Mouse (Mus musculus) layer of hippocampus, postnatal 14 days (tissue): ENCODE results near the gene Uap1l1. TPM values are rescaled to one million over a fixed set of nuclear protein-coding genes. Genes with fewer than 3 reads are reported as not detected.

Experiments used
- DNase-seq, 2 experiments: peaks; one replicate each; pipeline ENCODE4 v3.0.0; 2021 to 2022; ENCODE audit warnings: low spot score in 2 of 2, mixed read lengths in 1 of 2
- total RNA-seq, 2 experiments: library from RNA; stranded (reverse); gene quantifications; 2 replicates each; pipeline ENCODE4 v1.2.3; 2021

The Uap1l1 gene
- total RNA-seq, 2 experiments from 2014 or later = 9.2 to 11.8 TPM

GRCm38 (mm10) chr2:25371764-25372643, 6.5 kb upstream of the Uap1l1 start, which contains the start of gene Sapcd2:
Gene Sapcd2, plus strand, starts transcription at chr2:25372321.
- peak; percentile 83 to 92 for DNase-seq

- no peak for DNase-seq
These were observed 4.5 kb upstream of the Uap1l1 start for GRCm38 (mm10) chr2:25369996-25370395.

- DNase-seq = no peak
These were observed 756 bp downstream of the Uap1l1 start for GRCm38 (mm10) chr2:25364761-25365090.

GRCm38 (mm10) chr2:25364313-25364712, 1.2 kb downstream of the Uap1l1 start:
- no peak for DNase-seq

- DNase-seq = no peak
These were observed 1.9 kb downstream of the Uap1l1 start for GRCm38 (mm10) chr2:25363478-25364178.

- no peak for DNase-seq
These were observed 5.6 kb downstream of the Uap1l1 start for GRCm38 (mm10) chr2:25359848-25360247.

- peak; percentile 65 to 86 for DNase-seq
These were observed 9.0 kb downstream of the Uap1l1 start, which contains the start of gene Dpp7 for GRCm38 (mm10) chr2:25356208-25357079. Gene Dpp7, minus strand, starts transcription at chr2:25356359.

GRCm38 (mm10) chr2:25355419-25356066, 9.9 kb downstream of the Uap1l1 start:
- no peak for DNase-seq

- no peak for DNase-seq
These were observed 11.3 kb downstream of the Uap1l1 start for GRCm38 (mm10) chr2:25354211-25354610.

GRCm38 (mm10) chr2:25350701-25351100, 14.8 kb downstream of the Uap1l1 start:
- DNase-seq = no peak

- DNase-seq = no peak
These were observed 16.0 kb downstream of the Uap1l1 start for GRCm38 (mm10) chr2:25349499-25349898.

- DNase-seq = no peak
These were observed 17.3 kb downstream of the Uap1l1 start for GRCm38 (mm10) chr2:25348162-25348561.

GRCm38 (mm10) chr2:25338303-25338702, 27.2 kb downstream of the Uap1l1 start:
- no peak for DNase-seq

- DNase-seq = no peak
These were observed 31.9 kb downstream of the Uap1l1 start for GRCm38 (mm10) chr2:25333569-25333968.

GRCm38 (mm10) chr2:25332286-25333160, 33.0 kb downstream of the Uap1l1 start, which contains the start of gene Man1b1:
Gene Man1b1, plus strand, starts transcription at chr2:25332338.
- peak; percentile 98 to 100 for DNase-seq

- no peak for DNase-seq
These were observed 34.0 kb downstream of the Uap1l1 start for GRCm38 (mm10) chr2:25331470-25331869.

- peak in 1 of 2 experiments; percentile 55 for DNase-seq
These were observed 37.0 kb downstream of the Uap1l1 start for GRCm38 (mm10) chr2:25328440-25328839.

GRCm38 (mm10) chr2:25326036-25326435, 39.4 kb downstream of the Uap1l1 start:
- no peak for DNase-seq

- DNase-seq = no peak
These were observed 45.4 kb downstream of the Uap1l1 start for GRCm38 (mm10) chr2:25320084-25320483.
